Mouse (Mus musculus) frontal cortex, postnatal 25 days (tissue): ENCODE data around the gene Rpgrip1l.

Source experiments
- DNase-seq, 2 experiments: peaks; one replicate each; pipeline ENCODE4 v3.0.0; 2022; ENCODE audit warnings: low spot score in 2 of 2

The Rpgrip1l gene

DNA sequence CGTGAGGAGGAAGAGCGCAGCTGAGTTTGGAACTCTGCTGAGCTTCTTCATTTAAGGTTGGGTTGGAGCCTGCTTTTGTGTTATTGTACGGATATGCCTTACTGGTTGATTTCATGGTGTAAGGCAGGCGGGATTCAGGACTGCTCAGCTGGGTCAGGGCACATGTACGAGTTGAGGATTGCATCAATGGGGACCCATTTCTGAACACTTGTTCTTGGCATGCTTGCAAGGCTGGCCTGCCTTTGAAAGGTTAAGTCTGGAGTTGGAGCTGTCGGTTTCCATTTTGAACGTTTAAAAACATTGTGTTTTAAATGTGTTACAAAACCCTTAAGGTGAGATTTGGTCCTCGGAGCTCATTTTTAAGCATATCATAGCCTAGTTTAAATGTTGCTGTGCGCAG, 16.0 kb upstream of the Rpgrip1l start:
- no peak for DNase-seq

DNA sequence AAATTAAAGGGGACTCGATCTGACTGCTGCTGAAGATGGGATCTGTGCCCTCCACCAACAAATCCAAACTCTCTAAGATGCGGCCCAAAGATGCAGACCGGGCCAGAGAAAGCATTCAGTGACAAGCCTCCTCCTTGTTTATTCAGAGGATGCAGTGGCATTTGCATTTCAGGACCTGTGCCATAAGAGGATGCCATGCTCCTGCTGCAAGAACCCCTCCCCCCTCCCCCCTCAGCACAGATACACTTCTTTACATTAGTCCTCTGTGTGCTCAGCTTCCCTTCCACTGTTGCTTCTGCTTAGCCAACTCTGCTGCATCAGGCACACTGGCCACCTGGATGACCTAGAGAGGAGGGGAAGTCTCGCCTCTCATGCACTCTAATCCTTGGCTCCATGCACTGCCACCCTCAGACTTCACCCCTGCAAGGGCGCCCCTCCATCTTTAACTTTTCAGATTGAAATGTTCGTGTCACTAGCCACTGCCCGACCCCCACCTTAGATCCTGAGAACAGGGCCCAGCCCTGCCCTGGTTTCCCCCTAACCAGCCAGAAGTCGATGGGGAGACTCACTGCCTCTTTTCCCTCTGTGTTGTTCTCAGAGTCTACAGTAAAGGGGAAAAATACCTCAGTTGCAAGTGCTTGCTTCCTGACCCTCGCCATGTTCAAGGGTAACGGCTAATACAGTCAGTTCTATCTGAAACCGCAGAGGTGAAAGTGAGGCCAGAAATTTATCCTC, 14.6 kb upstream of the Rpgrip1l start:
- no peak for DNase-seq

DNA sequence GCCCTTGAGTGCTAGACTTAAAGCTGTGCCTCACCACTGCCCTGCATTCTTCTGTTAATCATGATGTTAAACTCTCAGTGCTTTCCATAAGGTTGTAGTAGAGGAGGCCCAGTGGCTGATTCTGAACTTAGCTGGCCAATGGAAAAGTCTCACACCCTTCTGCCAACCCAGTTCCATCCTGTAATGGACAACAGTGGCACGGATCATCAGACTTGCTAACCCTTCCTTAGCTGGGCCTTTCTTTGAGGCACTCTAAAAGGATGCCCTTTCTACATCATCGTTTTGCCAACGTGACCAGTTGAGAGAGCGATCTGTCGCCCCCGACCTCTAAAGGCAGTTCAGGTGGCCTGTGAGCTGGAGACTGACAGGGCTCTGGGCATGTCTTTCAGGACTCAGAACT, 13.9 kb upstream of the Rpgrip1l start:
- DNase-seq: no peak

DNA sequence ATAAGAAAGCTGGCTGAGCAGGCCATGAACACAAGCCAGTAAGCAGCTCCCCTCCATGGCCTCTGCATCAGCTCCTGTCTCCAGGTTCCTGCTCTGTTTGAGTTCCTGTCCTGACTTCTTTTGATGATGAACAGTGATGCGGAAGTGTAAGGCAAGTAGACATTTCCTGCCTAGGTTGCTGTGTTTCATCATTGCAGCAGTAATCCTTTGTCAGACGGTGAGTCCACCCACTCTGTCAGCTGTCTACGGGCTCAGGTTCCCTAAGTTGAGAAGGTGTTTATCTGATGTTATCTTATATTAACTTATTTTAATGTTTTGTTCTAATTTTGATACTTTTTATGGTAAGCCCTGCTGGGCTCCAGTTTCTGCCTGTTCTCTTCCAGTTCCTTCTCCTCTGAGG, 13.0 kb upstream of the Rpgrip1l start:
- no peak for DNase-seq

GRCm38 (mm10) chr8:91324916-91325315, 11.9 kb upstream of the Rpgrip1l start:
- no peak for DNase-seq

DNA sequence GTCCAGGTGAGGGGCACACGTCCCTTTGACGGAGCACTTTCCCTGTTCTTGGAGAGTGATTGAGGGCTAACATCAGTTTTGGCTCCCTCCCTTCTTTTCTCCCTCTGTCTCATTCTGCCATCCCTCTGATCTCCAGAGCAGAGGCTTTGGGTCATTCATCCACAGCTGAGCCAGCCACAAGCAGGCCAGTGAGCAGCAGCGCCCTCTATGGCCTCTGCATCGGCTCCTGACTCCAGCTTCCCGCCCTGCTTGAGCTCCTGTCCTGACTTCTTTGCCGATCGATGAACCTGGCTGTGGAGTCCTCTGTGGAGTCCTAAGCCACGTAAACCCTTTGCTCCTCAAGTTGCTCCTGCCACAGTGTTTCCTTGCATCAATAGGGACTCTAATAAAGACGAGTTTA, 11.2 kb upstream of the Rpgrip1l start:
- no peak for DNase-seq

DNA sequence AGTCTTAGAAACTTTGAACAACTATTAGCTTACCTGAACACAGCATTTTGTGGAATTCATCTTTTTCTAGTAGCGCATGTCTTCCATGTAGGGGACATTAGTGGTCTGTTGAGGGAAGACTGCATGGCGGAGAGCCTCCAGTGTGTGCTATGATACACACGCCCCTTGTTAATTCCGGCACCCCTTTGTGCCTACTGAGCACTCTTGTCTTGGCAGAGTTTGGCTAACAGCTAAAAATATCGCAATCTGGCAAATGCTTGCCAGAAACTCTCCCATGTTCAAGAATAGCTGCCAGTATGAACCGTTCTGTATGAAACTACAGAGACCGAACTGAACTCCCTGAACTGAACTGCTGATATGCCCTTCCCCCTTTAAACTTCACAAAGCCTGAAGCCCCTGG, 10.4 kb upstream of the Rpgrip1l start:
- DNase-seq: no peak

GRCm38 (mm10) chr8:91318938-91319729, 6.1 kb upstream of the Rpgrip1l start:
- no peak for DNase-seq

GRCm38 (mm10) chr8:91317567-91318227, 4.6 kb upstream of the Rpgrip1l start:
- DNase-seq: no peak

DNA sequence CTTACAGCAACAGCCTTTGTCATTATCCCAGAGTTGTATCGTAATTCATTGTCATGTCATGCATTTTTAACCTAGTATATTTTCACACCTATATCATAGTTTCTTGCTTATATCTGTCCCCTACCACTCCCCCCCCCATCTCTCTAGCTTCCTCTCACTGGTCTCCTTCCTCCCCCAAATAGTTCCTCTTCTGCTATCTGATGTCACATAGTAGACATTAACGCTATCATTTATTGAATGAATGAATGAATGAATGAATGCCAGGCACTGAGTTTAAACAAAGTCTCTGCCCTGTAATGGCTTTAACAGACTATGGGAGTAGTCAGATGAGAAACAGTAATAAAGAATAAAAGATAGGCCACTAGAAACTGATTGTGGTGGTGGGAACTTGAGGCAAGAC, 720 bp downstream of the Rpgrip1l start:
- no peak for DNase-seq

DNA sequence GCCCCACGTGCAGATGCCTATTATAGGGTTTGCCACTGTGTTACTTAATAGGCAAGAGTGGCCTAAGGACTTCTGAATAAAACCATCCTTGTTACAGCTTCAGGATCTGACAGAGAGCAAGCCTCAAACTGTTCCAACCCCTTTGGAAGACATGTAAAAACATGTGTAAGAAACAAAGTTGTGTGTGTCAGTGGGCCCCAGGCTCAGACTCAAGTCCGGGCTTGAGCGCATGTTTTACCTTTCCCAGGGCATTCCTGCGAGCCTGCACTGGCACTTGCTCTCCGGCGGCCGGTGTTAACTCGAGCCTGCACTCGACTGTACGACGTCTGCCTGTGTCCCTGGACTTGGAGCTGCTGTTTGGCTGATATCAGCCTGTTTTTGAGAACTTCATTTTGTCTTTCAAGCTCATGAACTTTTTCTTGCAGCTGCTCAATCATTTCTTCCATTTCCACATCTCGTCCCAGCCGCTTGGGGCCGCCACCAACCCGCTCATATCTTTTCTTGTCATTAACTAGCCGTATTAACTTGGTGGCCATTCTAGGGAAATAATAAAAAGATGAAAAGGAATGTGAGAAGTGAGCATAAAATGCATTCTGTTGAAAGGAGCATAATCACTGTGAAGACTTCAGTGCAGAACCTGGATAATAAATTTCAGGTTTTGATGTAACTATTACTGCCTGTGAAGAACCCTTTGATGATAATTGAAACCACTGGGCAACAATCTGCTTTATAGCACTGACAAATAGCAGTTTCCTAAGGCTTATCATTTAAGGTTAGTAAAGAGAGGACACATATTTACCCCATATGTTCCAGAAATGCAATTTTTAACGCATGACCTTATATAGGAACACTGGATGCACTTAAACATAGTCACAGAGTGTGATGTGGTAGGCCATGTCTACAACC, 8.3 kb downstream of the Rpgrip1l start:
- DNase-seq: no peak

DNA sequence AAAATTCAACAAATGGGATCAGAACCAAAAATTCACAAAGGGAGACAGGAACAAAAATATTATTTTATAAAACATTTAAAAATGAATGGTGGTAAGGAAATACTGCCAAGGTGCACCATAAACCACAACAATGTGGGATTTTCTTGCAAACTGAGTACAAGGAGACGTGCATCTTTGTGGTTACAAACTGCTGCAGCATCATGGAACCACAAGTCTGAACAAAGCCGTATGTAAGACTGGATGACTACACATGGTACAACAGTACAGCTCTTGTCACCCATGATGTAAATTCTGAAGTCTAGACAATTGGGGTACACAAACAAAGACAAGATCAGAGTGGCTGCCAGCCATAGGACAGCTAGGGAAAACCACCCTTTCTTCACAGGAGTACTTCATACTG, 14.4 kb downstream of the Rpgrip1l start:
- DNase-seq: no peak

- no peak for DNase-seq
Observed at GRCm38 (mm10) chr8:91295786-91296185, 17.3 kb downstream of the Rpgrip1l start.

DNA sequence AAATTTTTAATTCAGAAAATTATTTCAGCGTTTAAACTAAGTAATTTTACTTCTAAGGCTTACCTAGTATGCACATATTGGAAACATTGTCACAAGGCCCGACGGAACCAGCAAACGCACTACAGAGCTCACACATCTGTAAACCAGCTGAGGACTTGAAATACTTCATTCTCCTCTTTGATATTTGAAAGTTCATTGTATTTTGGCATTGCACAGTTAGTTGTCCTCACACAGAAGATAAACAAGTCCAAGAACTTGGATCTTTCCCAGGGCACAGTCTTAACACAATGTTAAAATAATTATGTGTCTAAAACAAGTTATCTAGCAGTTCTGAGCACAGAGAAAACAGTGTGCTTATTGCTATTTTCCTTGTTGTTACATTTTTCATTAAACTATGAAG, 22.5 kb downstream of the Rpgrip1l start:
- no peak for DNase-seq

DNA sequence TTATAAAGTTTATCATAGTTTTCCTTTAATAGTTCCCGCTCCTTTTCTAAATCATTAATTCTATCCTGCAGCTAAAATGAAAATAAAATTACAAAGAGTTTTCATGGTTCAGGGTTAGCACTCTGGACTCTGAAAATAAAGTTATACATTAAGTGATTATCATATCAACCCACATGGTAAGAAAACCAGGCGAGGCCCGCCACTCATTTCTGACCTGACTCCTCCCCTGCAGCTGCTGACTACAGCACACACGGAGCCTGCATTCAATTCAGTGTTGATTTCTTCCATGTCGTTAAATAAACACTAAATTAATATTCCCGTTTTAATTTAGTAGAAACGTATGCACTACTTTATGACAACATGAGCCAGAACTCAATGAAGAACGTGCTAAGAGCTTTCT, 26.8 kb downstream of the Rpgrip1l start:
- DNase-seq: no peak

DNA sequence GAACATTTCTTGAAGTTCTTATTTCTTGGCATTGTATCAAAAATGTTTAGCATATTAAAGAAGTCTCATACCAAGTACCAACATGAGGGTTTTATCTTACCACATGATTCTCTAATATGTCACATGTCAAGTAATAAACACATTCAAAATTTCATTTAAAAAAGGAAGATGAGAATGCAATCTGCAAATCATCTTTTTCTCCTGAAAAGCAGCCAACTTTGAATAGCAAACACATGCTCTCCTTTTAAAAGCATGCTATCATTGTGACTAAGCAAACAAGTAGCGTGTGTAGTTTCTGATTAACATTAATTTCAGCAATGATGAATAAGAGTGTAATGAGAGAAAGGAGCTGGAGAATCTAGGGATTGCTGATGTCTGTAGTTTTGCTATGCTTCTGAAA, 29.2 kb downstream of the Rpgrip1l start:
- DNase-seq: no peak

DNA sequence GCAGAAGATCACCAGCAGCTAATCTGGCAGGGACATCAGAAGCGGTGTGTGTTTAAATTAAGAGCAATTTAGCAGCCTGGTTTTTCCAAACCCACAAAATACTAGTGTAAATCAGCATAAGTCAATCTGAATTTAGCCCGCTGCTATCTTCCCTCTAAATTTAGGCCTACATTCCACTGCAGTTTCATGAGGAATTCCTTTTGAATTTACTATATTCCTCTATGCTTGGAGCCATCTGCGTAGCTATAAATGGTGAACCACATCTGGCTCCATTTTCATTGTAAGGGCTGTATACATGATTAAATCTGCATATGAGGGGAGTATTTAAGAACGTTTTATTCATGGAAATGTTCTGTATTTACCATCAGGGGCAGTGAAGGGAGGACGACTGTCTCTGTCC, 30.4 kb downstream of the Rpgrip1l start:
- no peak for DNase-seq

- DNase-seq: no peak
Observed at GRCm38 (mm10) chr8:91281545-91281944, 31.5 kb downstream of the Rpgrip1l start.

DNA sequence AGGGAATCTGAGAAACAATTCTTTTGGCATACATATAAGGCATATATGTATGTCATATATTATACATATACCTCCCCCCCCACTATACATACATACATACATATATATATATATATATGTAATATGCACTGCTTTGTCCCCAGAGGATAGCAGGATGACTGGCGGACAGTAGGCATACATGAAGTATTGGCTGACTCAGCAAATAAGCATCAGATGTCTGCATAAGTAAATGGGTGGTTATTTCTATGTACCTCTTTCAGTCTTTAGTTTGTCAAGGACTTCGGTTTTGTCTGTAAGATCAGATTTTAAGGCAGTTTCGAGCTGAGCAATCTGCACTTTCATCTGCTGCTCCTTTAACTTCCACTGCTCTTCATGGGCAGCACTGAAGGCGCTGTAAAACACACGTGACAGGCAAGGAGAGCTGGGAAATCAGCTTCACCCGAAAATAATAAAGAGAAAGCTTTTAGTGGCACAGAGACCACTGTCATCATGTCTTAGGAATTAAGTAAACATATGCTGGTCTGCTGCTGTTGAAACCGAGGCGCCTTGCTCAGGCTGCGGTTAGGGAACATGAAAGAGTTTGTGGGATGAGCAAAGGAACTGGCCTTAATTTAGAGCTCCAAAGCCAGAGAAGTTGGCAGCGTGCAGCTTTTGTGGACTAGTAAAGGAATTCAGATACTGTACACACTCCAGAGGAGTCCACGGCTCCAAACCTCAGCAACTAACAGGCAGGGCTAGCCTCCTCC, 32.4 kb downstream of the Rpgrip1l start:
- no peak for DNase-seq

- no peak for DNase-seq
Observed at GRCm38 (mm10) chr8:91278060-91278459, 35.0 kb downstream of the Rpgrip1l start.

GRCm38 (mm10) chr8:91276337-91276736, 36.7 kb downstream of the Rpgrip1l start:
- no peak for DNase-seq
